Mouse (Mus musculus) liver, embryonic 14.5 days (tissue): ENCODE data around the gene Fxr2.

Experiments
- CTCF ChIP-seq: IDR thresholded peaks from 2 replicates; pipeline ENCODE4 v1.5.1; 2016; ENCODE audit warnings: antibody characterized with exemption, low read depth, control low read depth
- EP300 ChIP-seq: IDR thresholded peaks from 2 replicates; pipeline ENCODE4 v1.6.1; 2016; ENCODE audit warnings: antibody characterized with exemption, low read depth

- TF ChIP-seq EP300 = no peak
- no peak for TF ChIP-seq CTCF
Observed at GRCm38 (mm10) chr11:69685526-69686148, 52.8 kb downstream of the Fxr2 start, which contains the start of gene Tnfsf13.
